Mouse (Mus musculus): ENCODE data around the gene Slc38a11. TPM values are rescaled to one million over a fixed set of nuclear protein-coding genes. Genes with fewer than 3 reads are reported as not detected.

The Slc38a11 gene
- total and polyA plus RNA-seq, 3 experiments: 0.44 to 6.6 TPM; not detected in 1

DNA sequence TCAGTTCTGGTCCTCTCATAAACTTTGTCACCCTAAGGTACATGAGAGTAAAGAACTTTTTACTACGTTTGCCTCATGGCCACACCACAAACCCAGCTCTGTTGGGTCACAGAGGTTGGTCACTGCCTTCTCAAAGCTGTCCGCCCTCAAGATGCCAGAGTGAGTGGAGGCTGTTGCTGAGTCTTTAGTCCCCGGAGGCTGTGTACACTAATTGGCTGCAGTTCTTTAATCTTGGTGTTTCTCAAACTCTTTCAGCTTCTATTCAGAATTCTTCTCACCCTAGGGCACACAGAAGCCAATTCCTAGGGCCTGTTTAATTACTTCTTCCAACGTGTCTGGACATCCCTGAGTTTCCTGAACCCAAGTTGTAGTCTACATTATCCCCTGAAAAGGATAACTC, 96.0 kb downstream of the Slc38a11 start:
- DNase-seq (ENCODE audit: low spot score): no peak

DNA sequence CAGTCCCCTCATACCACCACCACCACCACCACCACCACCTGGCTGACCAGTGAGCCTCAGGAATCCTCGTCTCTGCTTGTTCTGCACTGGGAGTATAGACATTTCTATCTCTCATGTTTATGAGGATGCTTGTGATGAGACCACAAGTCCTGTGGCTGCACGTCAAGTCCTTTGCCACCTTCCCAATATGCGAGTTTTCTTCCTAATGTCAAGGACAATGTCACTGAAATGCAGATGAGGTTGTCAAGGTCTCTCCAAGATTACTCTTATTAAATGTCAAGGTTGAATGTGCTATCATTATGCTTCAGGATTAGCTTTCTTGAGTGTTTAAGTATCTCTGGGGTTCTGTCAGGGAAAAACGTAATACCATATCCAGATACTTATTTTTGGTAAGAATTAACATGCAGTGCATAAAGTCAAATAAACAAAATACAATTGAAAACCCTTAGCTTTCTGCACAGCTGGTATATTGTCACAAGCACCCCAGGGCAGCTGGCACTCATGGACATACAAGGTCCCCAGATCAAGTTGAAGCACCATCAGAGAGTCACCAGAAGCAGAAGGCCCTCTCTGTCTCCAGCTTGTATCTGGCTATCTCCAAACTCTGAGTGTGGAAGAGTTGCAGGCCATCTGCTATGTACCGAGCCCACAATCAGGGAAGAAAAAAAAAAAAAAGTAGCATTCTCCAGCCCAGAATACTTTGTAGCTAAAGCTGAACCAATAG, 97.1 kb downstream of the Slc38a11 start:
- no peak for DNase-seq (ENCODE audit: low spot score)
- no peak for ATAC-seq (ENCODE audit: extremely low read depth, insufficient number of reproducible peaks, low FRiP score, poor library complexity, severe bottlenecking)
- H3K9me3 ChIP-seq (replicated peaks): peaks cover 12% of the 10 kb centered on the region

More for the DNA sequence above, 96.0 kb downstream of the Slc38a11 start:
- Histone ChIP-seq H3K27me3 (ENCODE audit: insufficient read depth, low read length) (no peaks in the 10 kb centered on the region), H3K4me3 (ENCODE audit: low read depth, low read length) (no peak overlapping the region), H3K4me1 (ENCODE audit: insufficient read depth, low read depth, low read length) (no peaks in the 10 kb centered on the region), H3K9me3 (replicated peaks) (peaks cover 12% of the 10 kb centered on the region), H3K36me3 (replicated peaks) (no peaks in the 10 kb centered on the region)
- ATAC-seq (ENCODE audit: extremely low read depth, insufficient number of reproducible peaks, low FRiP score, poor library complexity, severe bottlenecking): no peak
- TF ChIP-seq POLR2AphosphoS5 (IDR thresholded peaks at IDR 0.05; ENCODE audit: insufficient replicate concordance, low read depth, low read length): no peak
- no peak for TF ChIP-seq GATA1 (IDR thresholded peaks at IDR 0.05; ENCODE audit: borderline replicate concordance, low read length)

More for the DNA sequence above, 97.1 kb downstream of the Slc38a11 start:
- Histone ChIP-seq H3K27me3 (ENCODE audit: insufficient read depth, low read length) (no peaks in the 10 kb centered on the region), H3K4me1 (ENCODE audit: insufficient read depth, low read depth, low read length) (no peaks in the 10 kb centered on the region), H3K36me3 (replicated peaks) (no peaks in the 10 kb centered on the region), H3K4me3 (ENCODE audit: low read depth, low read length) (no peak overlapping the region)
- TF ChIP-seq GATA2 (IDR thresholded peaks at IDR 0.05; ENCODE audit: borderline replicate concordance, low read depth, low read length): no peak
- no peak for TF ChIP-seq POLR2AphosphoS5 (IDR thresholded peaks at IDR 0.05; ENCODE audit: insufficient replicate concordance, low read depth, low read length)
- TF ChIP-seq GATA1 (IDR thresholded peaks at IDR 0.05; ENCODE audit: borderline replicate concordance, low read length): no peak
- no peak for TF ChIP-seq TAL1 (conservative IDR thresholded peaks at IDR 0.05; ENCODE audit: low read depth, low read length)
- TF ChIP-seq CTCF (IDR thresholded peaks at IDR 0.05; ENCODE audit: low read depth, low read length): no peak

Other genes with a start within 250 kb of the Slc38a11 start
- 1.9 TPM in 1 of 2 replicates, not detected in the other for gene Cobll1, start 124.6 kb downstream of the Slc38a11 start, total RNA-seq (2014; fragmentation: Nextera tagmentation)
- gene Cobll1, start 124.6 kb downstream of the Slc38a11 start, total RNA-seq (2017): 0.06 and 0.11 TPM in 2 replicates
- not detected in 2 replicates for gene Cobll1, start 124.6 kb downstream of the Slc38a11 start, polyA plus RNA-seq (2012)
- not detected in 2 replicates for gene Scn3a, start 203.6 kb upstream of the Slc38a11 start, total RNA-seq (2014; fragmentation: Nextera tagmentation)
- gene Scn3a, start 203.6 kb upstream of the Slc38a11 start, total RNA-seq (2017): 0.06 and 0.11 TPM in 2 replicates
- gene Scn3a, start 203.6 kb upstream of the Slc38a11 start, polyA plus RNA-seq (2012): not detected in 2 replicates

All from G1E (cell line).